In genomic region chr7:66416829-66417228, GRCm38 (mm10) we compare ENCODE assay signal across 22 mouse cellular contexts. TPM values are rescaled to one million over a fixed set of nuclear protein-coding genes. Genes with fewer than 3 reads are reported as not detected.
"Had no signal": no experiment of that assay in that cellular context is flagged by ENCODE, and none has a peak within 500 bp of the region (broad histone marks: within the 10 kb centered on the region; RNA-seq: fewer than 3 reads in every experiment).

No protein-coding gene starts in this region.

- H3K4me1 ChIP-seq: kidney, embryonic 15.5 days; limb, embryonic 13.5 days; midbrain, embryonic 12.5 days; stomach, embryonic 15.5 days had no signal

- H3K27me3 ChIP-seq: stomach, embryonic 15.5 days had no signal

- H3K4me3 ChIP-seq: kidney, embryonic 15.5 days; limb, embryonic 13.5 days; midbrain, embryonic 12.5 days; neural tube, embryonic 13.5 days; stomach, embryonic 15.5 days had no signal

- H3K36me3 ChIP-seq: kidney, embryonic 15.5 days; limb, embryonic 13.5 days; midbrain, embryonic 12.5 days; neural tube, embryonic 13.5 days; stomach, embryonic 15.5 days had no signal

- H3K27ac ChIP-seq: kidney, embryonic 15.5 days; limb, embryonic 13.5 days; liver, embryonic 14.5 days; midbrain, embryonic 12.5 days; neural tube, embryonic 13.5 days; stomach, embryonic 15.5 days had no signal

- DNase-seq: kidney, postnatal 36 days; left cerebral cortex, postnatal 4 days; lung, adult 18-20 months; lung, postnatal 4 days; retina, postnatal 1 day; right cerebral cortex, postnatal 4 days had no signal

RNA-seq across cellular contexts. Expression of gene Gm10974, which starts 51.1 kb away (rescaled TPM):
- total RNA-seq: layer of hippocampus, adult 18-20 months; layer of hippocampus, postnatal 10 days; left cerebral cortex, adult 18-20 months; left cerebral cortex, postnatal 10 days; left cerebral cortex, postnatal 4 days; liver, adult 2 months; megakaryocyte-erythroid progenitor cell, adult 5-6 weeks had no signal
- polyA plus RNA-seq: intestine, embryonic 16.5 days; kidney, embryonic 15.5 days; limb, embryonic 13.5 days; liver, adult 2 months; liver, embryonic 14.5 days; lung, embryonic 16.5 days; midbrain, embryonic 12.5 days; midbrain, embryonic 16.5 days; neural tube, embryonic 13.5 days; spleen, adult 2 months; stomach, embryonic 15.5 days had no signal
